Mouse (Mus musculus): ENCODE measurements around the gene Unc80. TPM values are rescaled to one million over a fixed set of nuclear protein-coding genes. Genes with fewer than 3 reads are reported as not detected.

Gene Unc80
- total RNA-seq, 1 experiment from 2014 or later = 10.7 TPM

DNA sequence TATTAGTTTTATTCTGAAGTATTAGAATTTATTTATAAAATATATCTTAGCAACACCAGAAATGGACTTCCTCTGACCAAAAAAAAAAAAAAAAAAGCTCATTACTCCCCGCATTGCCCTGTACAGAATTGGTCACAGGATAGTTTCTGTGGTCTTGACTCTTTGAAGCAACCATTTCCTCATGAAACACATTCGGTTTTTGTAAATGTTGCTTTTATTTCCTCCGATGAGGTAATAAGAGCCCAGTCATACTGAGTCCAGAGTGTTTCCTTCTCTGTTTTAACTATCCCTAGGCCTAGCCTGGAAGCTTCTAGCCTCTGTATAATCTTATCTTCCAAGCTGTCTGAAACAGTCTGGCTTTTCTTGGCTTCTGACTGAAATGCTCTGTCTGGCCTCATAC lies 244.7 kb downstream of the Unc80 start:
- no peak for DNase-seq

DNA sequence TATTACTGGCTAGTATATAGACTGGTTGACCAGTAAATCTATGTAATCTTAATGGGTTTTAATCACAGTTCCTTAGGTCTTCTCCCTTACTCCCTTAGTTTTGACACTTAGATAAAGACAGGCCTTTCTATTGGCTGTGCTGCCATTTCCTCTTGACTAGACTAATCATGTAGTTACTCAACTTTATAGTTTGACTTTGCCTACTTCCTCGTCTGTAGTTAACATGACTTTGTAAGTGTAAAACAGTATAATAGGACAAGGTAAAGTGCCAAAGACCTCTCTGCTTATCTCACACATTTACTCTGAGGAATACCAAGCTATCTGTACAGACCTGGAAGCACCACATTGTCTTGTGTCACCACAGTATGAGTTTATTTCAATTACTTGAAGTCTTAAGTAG lies 262.4 kb downstream of the Unc80 start:
- no peak for DNase-seq

Other genes with a start within 250 kb of the Unc80 start
- 67.9 and 71.7 TPM in 2 replicates for gene Rpe, start 232.5 kb downstream of the Unc80 start, total RNA-seq (2021)

Measured in adrenal gland, postnatal 14 days (tissue).